Mouse (Mus musculus): ENCODE measurements around the gene Emilin1.

DNA sequence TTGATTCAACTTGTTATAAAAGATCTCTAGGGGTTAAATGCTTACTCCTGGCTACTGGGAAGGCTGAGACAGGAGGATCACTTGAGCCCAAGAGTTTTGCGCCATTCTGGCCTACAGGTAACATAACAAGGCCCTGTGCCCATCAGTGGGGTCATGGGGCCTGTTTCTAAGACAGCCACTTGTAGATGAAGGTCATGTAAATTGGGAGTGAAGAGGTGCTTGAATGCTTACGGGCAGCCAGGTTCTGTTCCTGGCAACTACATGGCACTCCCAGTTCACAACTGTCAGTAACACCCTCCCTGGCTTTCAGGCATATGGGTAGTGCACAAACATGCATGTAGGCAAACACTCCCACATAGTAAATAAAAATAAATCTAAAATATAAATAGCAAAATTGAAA is 37.7 kb downstream of the Emilin1 start:
- TF ChIP-seq ZNF384 (IDR thresholded peaks at IDR 0.05; ENCODE audit: low read depth, low read length) = no peak
- no peak for TF ChIP-seq MAFK (IDR thresholded peaks at IDR 0.05; ENCODE audit: insufficient read depth, low read depth, low read length)
- no peak for TF ChIP-seq ZC3H11A (IDR thresholded peaks at IDR 0.05; ENCODE audit: borderline replicate concordance, low read depth, low read length)
- no peak for TF ChIP-seq CHD2 (IDR thresholded peaks at IDR 0.05; ENCODE audit: low read depth, low read length)

All from ES-E14 (cell line).